10 mouse cellular contexts compared by ENCODE assay signal in genomic region chr9:72374074-72374473, GRCm38 (mm10).
DNase-seq lines count a peak whose midpoint lies in the region; ATAC-seq and TF ChIP-seq lines count a peak whose summit lies in the region.
"Had no signal": no experiment of that assay in that cellular context is flagged by ENCODE, and none has a peak within 500 bp of the region (broad histone marks: within the 10 kb centered on the region; RNA-seq: fewer than 3 reads in every experiment).

No protein-coding gene starts in this region.

- peak; percentile 60 for TF ChIP-seq CTCF in layer of hippocampus, adult 2 months (conservative IDR thresholded peaks at IDR 0.05)
- peak; percentile 61 for TF ChIP-seq CTCF in liver, postnatal 0 days (IDR thresholded peaks at IDR 0.05; ENCODE audit: low read depth)

- no peaks in the 10 kb centered on the region for H3K36me3 ChIP-seq in liver, postnatal 0 days (replicated peaks; ENCODE audit: insufficient read depth, low read length)
- no peaks in the 10 kb centered on the region for H3K36me3 ChIP-seq in embryonic facial prominence, embryonic 10.5 days (replicated peaks)
- H3K36me3 ChIP-seq: midbrain, embryonic 12.5 days had no signal

- H3K27me3 ChIP-seq in liver, postnatal 0 days (ENCODE audit: insufficient read depth, low read length), result no peaks in the 10 kb centered on the region
- H3K27me3 ChIP-seq in embryonic facial prominence, embryonic 10.5 days (replicated peaks; ENCODE audit: low read depth, poor library complexity, severe bottlenecking), result no peaks in the 10 kb centered on the region
- H3K27me3 ChIP-seq: midbrain, embryonic 12.5 days had no signal

- TF ChIP-seq EP300 in liver, postnatal 0 days (IDR thresholded peaks at IDR 0.05; ENCODE audit: low read depth), result no peak

- H3K9ac ChIP-seq in liver, postnatal 0 days (replicated peaks), result no peak overlapping the region
- H3K9ac ChIP-seq: midbrain, embryonic 12.5 days had no signal

- H3K27ac ChIP-seq in layer of hippocampus, adult 2 months, result no peak overlapping the region
- no peak overlapping the region for H3K27ac ChIP-seq in liver, postnatal 0 days (ENCODE audit: low read depth)
- H3K27ac ChIP-seq in embryonic facial prominence, embryonic 10.5 days (replicated peaks), result no peak overlapping the region
- H3K27ac ChIP-seq: midbrain, embryonic 12.5 days had no signal

- 88% methylated on average over 3 of the region's 3 CpGs for WGBS in liver, postnatal 0 days (ENCODE audit: insufficient replicate concordance)
- WGBS in embryonic facial prominence, embryonic 10.5 days, result 92% methylated on average over 3 of the region's 3 CpGs

- no peak overlapping the region for H3K4me3 ChIP-seq in layer of hippocampus, adult 2 months
- no peak overlapping the region for H3K4me3 ChIP-seq in liver, postnatal 0 days (ENCODE audit: low read depth, low read length)
- H3K4me3 ChIP-seq in embryonic facial prominence, embryonic 10.5 days, result no peak overlapping the region
- H3K4me3 ChIP-seq: midbrain, embryonic 12.5 days had no signal

- H3K4me1 ChIP-seq in liver, postnatal 0 days (ENCODE audit: insufficient read depth), result no peaks in the 10 kb centered on the region
- no peaks in the 10 kb centered on the region for H3K4me1 ChIP-seq in embryonic facial prominence, embryonic 10.5 days
- H3K4me1 ChIP-seq: midbrain, embryonic 12.5 days had no signal

- H3K9me3 ChIP-seq in liver, postnatal 0 days (ENCODE audit: low read length), result peaks cover 2% of the 10 kb centered on the region; the same call in 1 of the 2 replicates
- no peaks in the 10 kb centered on the region for H3K9me3 ChIP-seq in embryonic facial prominence, embryonic 10.5 days

- no peak overlapping the region for H3K4me2 ChIP-seq in liver, postnatal 0 days (ENCODE audit: low read depth, low read length)
- H3K4me2 ChIP-seq: midbrain, embryonic 12.5 days had no signal

- ATAC-seq in liver, postnatal 0 days, result no peak
- no peak for ATAC-seq in granulocyte monocyte progenitor cell, adult 5-6 weeks (replicated peaks; ENCODE audit: poor library complexity, severe bottlenecking)

- no peak for DNase-seq in layer of hippocampus, adult 2 months (ENCODE audit: low spot score in 2 of 2)
- no peak for DNase-seq in layer of hippocampus, adult 18-20 months (ENCODE audit: low spot score in 2 of 2)
- DNase-seq in A20 (ENCODE audit: low read depth, low spot score) (peak; percentile 59), ES-CJ7 (ENCODE audit: low read depth, low spot score) (peak; percentile 74)
- peak; percentile 42 for DNase-seq in liver, postnatal 0 days
- no peak for DNase-seq in embryonic facial prominence, embryonic 10.5 days (ENCODE audit: low spot score)
- DNase-seq in cerebellum, postnatal 36 days, result no peak
- DNase-seq: adrenal gland, adult 2 months had no signal

Comparison
In these comparisons a context has a peak if more than half of its experiments do, and no peak if none do; other contexts are left out.
1. DNase-seq: peak in A20 (single experiment), ES-CJ7 (single experiment) and liver, postnatal 0 days (single experiment); none in layer of hippocampus, adult 2 months (0 of 2), layer of hippocampus, adult 18-20 months (0 of 2), embryonic facial prominence, embryonic 10.5 days (single experiment) and cerebellum, postnatal 36 days (0 of 2).